Comparison of ENCODE assay signal across 8 mouse cellular contexts in genomic region chr2:92388891-92389641, GRCm38 (mm10). TPM values are rescaled to one million over a fixed set of nuclear protein-coding genes. Genes with fewer than 3 reads are reported as not detected.
DNase-seq lines count a peak whose midpoint lies in the region; ATAC-seq and TF ChIP-seq lines count a peak whose summit lies in the region.

No protein-coding gene starts in this region.

- no peaks in the 10 kb centered on the region for H3K9me3 ChIP-seq in forebrain, embryonic 14.5 days (replicated peaks; ENCODE audit: control insufficient read depth, low read length)
- no peaks in the 10 kb centered on the region for H3K9me3 ChIP-seq in liver, embryonic 14.5 days (ENCODE audit: control insufficient read depth, low read length)
- no peaks in the 10 kb centered on the region for H3K9me3 ChIP-seq in neural tube, embryonic 15.5 days (replicated peaks)

- no peak for TF ChIP-seq CTCF in liver, embryonic 14.5 days (IDR thresholded peaks at IDR 0.05; ENCODE audit: low read depth)

- H3K4me1 ChIP-seq in brown adipose tissue, adult 24 weeks (ENCODE audit: control insufficient read depth, insufficient read depth, insufficient read length, low read length): no peaks in the 10 kb centered on the region; the same call in 1 of the 2 replicates
- peaks cover 43% of the 10 kb centered on the region for H3K4me1 ChIP-seq in forebrain, embryonic 14.5 days (ENCODE audit: control insufficient read depth, insufficient read depth, low read length)
- peaks cover 0 to 4% of the 10 kb centered on the region in 2 experiments; a peak in 2 of 4 replicates for H3K4me1 ChIP-seq in liver, embryonic 14.5 days (replicated peaks; ENCODE audit: control insufficient read depth in 2 of 2, insufficient read depth in 2 of 2, low read length in 1 of 2)
- H3K4me1 ChIP-seq in neural tube, embryonic 15.5 days: peaks cover 68% of the 10 kb centered on the region

- no peak for TF ChIP-seq EP300 in liver, embryonic 14.5 days (IDR thresholded peaks at IDR 0.05; ENCODE audit: low read depth)

- H3K4me3 ChIP-seq in brown adipose tissue, adult 24 weeks (ENCODE audit: insufficient read depth, low read depth, low read length): peak overlapping the region; percentile 56
- H3K4me3 ChIP-seq in forebrain, embryonic 14.5 days (ENCODE audit: low read depth, low read length): peak overlapping the region; percentile 79
- H3K4me3 ChIP-seq in liver, embryonic 14.5 days (ENCODE audit: insufficient read depth in 1 of 2, low read depth in 2 of 2, low read length in 2 of 2): peak overlapping the region; percentile 20 to 42
- peak overlapping the region; percentile 74 for H3K4me3 ChIP-seq in neural tube, embryonic 15.5 days (replicated peaks)

- peak overlapping the region; percentile 84 for H3K4me2 ChIP-seq in forebrain, embryonic 14.5 days (ENCODE audit: low read length)
- peak overlapping the region; percentile 52 for H3K4me2 ChIP-seq in liver, embryonic 14.5 days (ENCODE audit: low read depth)
- peak overlapping the region; percentile 87 for H3K4me2 ChIP-seq in neural tube, embryonic 15.5 days

- no peaks in the 10 kb centered on the region for H3K27me3 ChIP-seq in forebrain, embryonic 14.5 days (replicated peaks; ENCODE audit: control insufficient read depth, insufficient read depth, low read length)
- H3K27me3 ChIP-seq in liver, embryonic 14.5 days (ENCODE audit: control insufficient read depth, insufficient read depth, low read length): peaks cover 58% of the 10 kb centered on the region
- no peaks in the 10 kb centered on the region for H3K27me3 ChIP-seq in neural tube, embryonic 15.5 days (replicated peaks)

- under 1% methylated on average over 53 of the region's 62 CpGs for WGBS in forebrain, embryonic 14.5 days
- 2% methylated on average over 58 of the region's 62 CpGs for WGBS in liver, embryonic 14.5 days (ENCODE audit: insufficient replicate concordance)
- WGBS in neural tube, embryonic 15.5 days: under 1% methylated on average over 61 of the region's 62 CpGs

- ATAC-seq in CD4-positive, CD25-positive, alpha-beta regulatory T cell, adult 4 months: peak; percentile 55
- ATAC-seq in forebrain, embryonic 14.5 days: peak; percentile 94
- peak; percentile 27; the same call in 1 of the 2 replicates for ATAC-seq in liver, embryonic 14.5 days (ENCODE audit: insufficient read depth)
- peak; percentile 90 for ATAC-seq in neural tube, embryonic 15.5 days (ENCODE audit: low FRiP score)

- H3K36me3 ChIP-seq in forebrain, embryonic 14.5 days (ENCODE audit: control insufficient read depth, insufficient read depth, low read length): peaks cover 36% of the 10 kb centered on the region
- no peaks in the 10 kb centered on the region for H3K36me3 ChIP-seq in liver, embryonic 14.5 days (replicated peaks; ENCODE audit: control insufficient read depth, insufficient read depth, low read depth)
- peaks cover 36% of the 10 kb centered on the region for H3K36me3 ChIP-seq in neural tube, embryonic 15.5 days

- peak; percentile 98 for DNase-seq in forebrain, embryonic 14.5 days (ENCODE audit: low spot score)
- peak; percentile 86 to 88 for DNase-seq in heart, postnatal 10 days
- peak; percentile 86 to 88 for DNase-seq in kidney, postnatal 36 days
- no peak for DNase-seq in liver, embryonic 14.5 days (ENCODE audit: low read depth in 3 of 3, low spot score in 3 of 3)
- peak; percentile 28 to 31 for DNase-seq in thymus, postnatal 10 days (ENCODE audit: low spot score in 2 of 2)

- peak overlapping the region; percentile 89 for H3K9ac ChIP-seq in forebrain, embryonic 14.5 days (ENCODE audit: low read length)
- H3K9ac ChIP-seq in liver, embryonic 14.5 days (replicated peaks): no peak overlapping the region
- peak overlapping the region; percentile 84 for H3K9ac ChIP-seq in neural tube, embryonic 15.5 days (replicated peaks)

- intact Hi-C loops in heart, postnatal 10 days (cut with DNase I): no loop called here

- H3K27ac ChIP-seq in brown adipose tissue, adult 24 weeks (replicated peaks; ENCODE audit: low read depth, low read length): no peak overlapping the region
- H3K27ac ChIP-seq in forebrain, embryonic 14.5 days (ENCODE audit: low read depth, low read length): peak overlapping the region; percentile 82
- H3K27ac ChIP-seq in liver, embryonic 14.5 days: no peak overlapping the region
- peak overlapping the region; percentile 83 for H3K27ac ChIP-seq in neural tube, embryonic 15.5 days (replicated peaks)

RNA-seq across cellular contexts. Expression of gene 1700029I15Rik, which starts 6.7 kb away (rescaled TPM):
- polyA plus RNA-seq in CD4-positive, CD25-positive, alpha-beta regulatory T cell, adult 4 months (2017; shearing (Covaris generic)): 1 to 10 TPM; 4.5 to 8.1 TPM
- 3.3 and 4.1 TPM in 2 replicates for polyA plus RNA-seq in brown adipose tissue, adult 24 weeks (2012; ENCODE audit: insufficient read depth, insufficient read length, missing spikeins)
- polyA plus RNA-seq in forebrain, embryonic 14.5 days (2014; fragmentation: Nextera tagmentation; extraction: Ambion mirVana): 3.2 and 3.7 TPM in 2 replicates
- 1 to 10 TPM; 2.0 to 2.1 TPM for total RNA-seq in heart, postnatal 10 days (2021)
- 0.63 and 1.1 TPM in 2 replicates for polyA plus RNA-seq in liver, embryonic 14.5 days (2012; rRNA removed)
- 0.66 and 0.85 TPM in 2 replicates for polyA plus RNA-seq in liver, embryonic 14.5 days (2014; fragmentation: Nextera tagmentation; extraction: Ambion mirVana)
- 7.1 and 8.0 TPM in 2 replicates for polyA plus RNA-seq in neural tube, embryonic 15.5 days (2015; fragmentation: Nextera tagmentation; extraction: Ambion mirVana)

RNA-seq across cellular contexts. Expression of gene Mapk8ip1, which starts 12.0 kb away (rescaled TPM):
- polyA plus RNA-seq in CD4-positive, CD25-positive, alpha-beta regulatory T cell, adult 4 months (2017; shearing (Covaris generic)): under 1 TPM; 0.35 to 0.68 TPM
- polyA plus RNA-seq in brown adipose tissue, adult 24 weeks (2012; ENCODE audit: insufficient read depth, insufficient read length, missing spikeins): 9.4 and 9.6 TPM in 2 replicates
- polyA plus RNA-seq in forebrain, embryonic 14.5 days (2014; fragmentation: Nextera tagmentation; extraction: Ambion mirVana): 49.3 and 54.5 TPM in 2 replicates
- 10 to 100 TPM in 1 of 2 experiments, 1 to 10 TPM in 1; 9.3 to 10.3 TPM for total RNA-seq in heart, postnatal 10 days (2021)
- polyA plus RNA-seq in liver, embryonic 14.5 days (2012; rRNA removed): 1.2 TPM in 2 replicates
- 0.43 and 0.62 TPM in 2 replicates for polyA plus RNA-seq in liver, embryonic 14.5 days (2014; fragmentation: Nextera tagmentation; extraction: Ambion mirVana)
- polyA plus RNA-seq in neural tube, embryonic 15.5 days (2015; fragmentation: Nextera tagmentation; extraction: Ambion mirVana): 134 and 169 TPM in 2 replicates

RNA-seq across cellular contexts. Expression of gene Large2, which starts 14.4 kb away (rescaled TPM):
- not detected for polyA plus RNA-seq in CD4-positive, CD25-positive, alpha-beta regulatory T cell, adult 4 months (2017; shearing (Covaris generic))
- polyA plus RNA-seq in brown adipose tissue, adult 24 weeks (2012; ENCODE audit: insufficient read depth, insufficient read length, missing spikeins): 1.9 TPM in 1 of 2 replicates, not detected in the other
- polyA plus RNA-seq in forebrain, embryonic 14.5 days (2014; fragmentation: Nextera tagmentation; extraction: Ambion mirVana): 0.99 and 1.5 TPM in 2 replicates
- under 1 TPM; 0.10 to 0.99 TPM for total RNA-seq in heart, postnatal 10 days (2021)
- polyA plus RNA-seq in liver, embryonic 14.5 days (2012; rRNA removed): 3.1 and 3.2 TPM in 2 replicates
- 1.9 and 2.3 TPM in 2 replicates for polyA plus RNA-seq in liver, embryonic 14.5 days (2014; fragmentation: Nextera tagmentation; extraction: Ambion mirVana)
- 0.95 and 2.5 TPM in 2 replicates for polyA plus RNA-seq in neural tube, embryonic 15.5 days (2015; fragmentation: Nextera tagmentation; extraction: Ambion mirVana)

RNA-seq across cellular contexts. Expression of gene Pex16, which starts 14.6 kb away (rescaled TPM):
- polyA plus RNA-seq in CD4-positive, CD25-positive, alpha-beta regulatory T cell, adult 4 months (2017; shearing (Covaris generic)): 10 to 100 TPM; 44.5 to 77.0 TPM
- 78.2 and 89.5 TPM in 2 replicates for polyA plus RNA-seq in brown adipose tissue, adult 24 weeks (2012; ENCODE audit: insufficient read depth, insufficient read length, missing spikeins)
- 37.1 and 37.9 TPM in 2 replicates for polyA plus RNA-seq in forebrain, embryonic 14.5 days (2014; fragmentation: Nextera tagmentation; extraction: Ambion mirVana)
- 10 to 100 TPM; 23.0 to 29.8 TPM for total RNA-seq in heart, postnatal 10 days (2021)
- polyA plus RNA-seq in liver, embryonic 14.5 days (2012; rRNA removed): 14.8 and 15.5 TPM in 2 replicates
- 19.5 and 20.9 TPM in 2 replicates for polyA plus RNA-seq in liver, embryonic 14.5 days (2014; fragmentation: Nextera tagmentation; extraction: Ambion mirVana)
- polyA plus RNA-seq in neural tube, embryonic 15.5 days (2015; fragmentation: Nextera tagmentation; extraction: Ambion mirVana): 39.1 and 39.7 TPM in 2 replicates

RNA-seq across cellular contexts. Expression of gene Cry2, which starts 44.8 kb away (rescaled TPM):
- 10 to 100 TPM; 10.6 to 13.4 TPM for polyA plus RNA-seq in CD4-positive, CD25-positive, alpha-beta regulatory T cell, adult 4 months (2017; shearing (Covaris generic))
- 11.7 and 14.6 TPM in 2 replicates for polyA plus RNA-seq in brown adipose tissue, adult 24 weeks (2012; ENCODE audit: insufficient read depth, insufficient read length, missing spikeins)
- 16.1 and 24.6 TPM in 2 replicates for polyA plus RNA-seq in forebrain, embryonic 14.5 days (2014; fragmentation: Nextera tagmentation; extraction: Ambion mirVana)
- total RNA-seq in heart, postnatal 10 days (2021): 10 to 100 TPM; 25.6 to 30.9 TPM
- 5.9 and 6.2 TPM in 2 replicates for polyA plus RNA-seq in liver, embryonic 14.5 days (2012; rRNA removed)
- polyA plus RNA-seq in liver, embryonic 14.5 days (2014; fragmentation: Nextera tagmentation; extraction: Ambion mirVana): 6.0 and 7.2 TPM in 2 replicates
- 43.0 and 46.0 TPM in 2 replicates for polyA plus RNA-seq in neural tube, embryonic 15.5 days (2015; fragmentation: Nextera tagmentation; extraction: Ambion mirVana)

Comparison
In these comparisons a context has a peak if more than half of its experiments do, and no peak if none do; other contexts are left out.
1. ATAC-seq: peak in every context shown above with its lines; median percentile 94 in forebrain, embryonic 14.5 days; 90 in neural tube, embryonic 15.5 days; 55 in CD4-positive, CD25-positive, alpha-beta regulatory T cell, adult 4 months; 27 in liver, embryonic 14.5 days.
2. H3K27ac ChIP-seq: peak in forebrain, embryonic 14.5 days (single experiment) and neural tube, embryonic 15.5 days (single experiment); none in brown adipose tissue, adult 24 weeks (single experiment) and liver, embryonic 14.5 days (single experiment).
3. DNase-seq: peak in forebrain, embryonic 14.5 days (single experiment), heart, postnatal 10 days (2 of 2), kidney, postnatal 36 days (2 of 2) and thymus, postnatal 10 days (2 of 2); none in liver, embryonic 14.5 days (0 of 3).
4. Peak in every context shown above with its lines, with median percentiles within 50 percentile points of each other: H3K4me3 ChIP-seq and H3K4me2 ChIP-seq.